Mouse (Mus musculus): ENCODE measurements around the gene Pamr1.

Gene Pamr1

DNA sequence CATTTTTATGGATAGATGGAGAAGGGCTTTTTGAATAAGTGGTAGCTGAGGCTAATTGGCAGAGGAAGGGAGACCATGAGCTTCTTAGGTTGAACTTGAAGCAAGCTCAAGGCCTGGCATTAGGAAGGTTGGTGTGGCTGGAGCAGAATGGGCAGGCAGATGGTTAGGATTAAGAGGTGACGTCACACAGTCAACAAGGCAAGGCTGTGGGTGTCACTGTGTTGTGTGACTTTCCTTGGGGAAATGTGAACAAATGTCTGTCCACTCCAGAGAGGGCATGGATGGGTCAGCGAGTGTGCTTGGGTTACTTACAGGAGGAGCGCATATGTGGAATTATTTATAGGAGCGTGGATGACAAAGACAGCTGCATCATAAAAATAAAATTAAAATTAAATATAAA lies 50.7 kb downstream of the Pamr1 start:
- no peak for DNase-seq

DNA sequence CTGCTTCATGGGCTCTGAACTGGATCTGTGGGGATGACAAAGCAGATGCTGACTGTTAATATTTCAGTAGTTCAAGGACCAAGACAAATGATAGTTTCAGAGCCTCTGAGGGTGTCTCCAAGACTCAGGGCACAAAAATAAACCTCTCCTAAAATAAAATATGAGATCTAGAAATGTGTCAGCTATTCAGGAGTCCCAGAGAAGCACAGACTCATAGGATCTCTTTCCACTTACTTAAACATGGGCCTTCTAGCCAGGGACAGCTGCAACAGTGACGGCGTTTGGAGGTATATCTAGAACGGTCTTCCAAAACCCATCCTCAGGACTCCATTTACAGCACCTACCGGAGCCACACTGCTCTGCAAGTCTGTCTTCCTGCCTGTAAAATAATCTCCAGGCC lies 60.7 kb downstream of the Pamr1 start:
- DNase-seq: no peak

DNA sequence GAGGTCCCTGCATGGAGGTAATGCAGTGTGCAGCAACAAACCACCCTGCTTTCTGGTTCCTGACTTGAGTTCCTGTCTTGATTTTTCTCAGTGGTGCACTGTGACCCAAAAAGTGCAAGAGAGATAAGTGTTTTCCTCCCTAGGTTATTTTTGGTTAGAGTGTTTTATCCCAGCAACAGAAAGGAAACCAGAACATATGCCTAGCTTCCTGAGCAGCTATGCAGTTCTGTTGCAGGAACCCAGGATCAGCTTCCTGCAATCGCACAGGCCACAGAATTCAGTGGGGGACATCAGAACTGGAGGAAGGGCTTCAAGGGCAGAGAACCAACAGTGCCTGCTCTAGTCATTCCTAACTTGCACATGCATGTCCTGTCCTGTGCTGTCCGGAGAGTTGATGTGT lies 66.8 kb downstream of the Pamr1 start:
- DNase-seq: no peak

DNA sequence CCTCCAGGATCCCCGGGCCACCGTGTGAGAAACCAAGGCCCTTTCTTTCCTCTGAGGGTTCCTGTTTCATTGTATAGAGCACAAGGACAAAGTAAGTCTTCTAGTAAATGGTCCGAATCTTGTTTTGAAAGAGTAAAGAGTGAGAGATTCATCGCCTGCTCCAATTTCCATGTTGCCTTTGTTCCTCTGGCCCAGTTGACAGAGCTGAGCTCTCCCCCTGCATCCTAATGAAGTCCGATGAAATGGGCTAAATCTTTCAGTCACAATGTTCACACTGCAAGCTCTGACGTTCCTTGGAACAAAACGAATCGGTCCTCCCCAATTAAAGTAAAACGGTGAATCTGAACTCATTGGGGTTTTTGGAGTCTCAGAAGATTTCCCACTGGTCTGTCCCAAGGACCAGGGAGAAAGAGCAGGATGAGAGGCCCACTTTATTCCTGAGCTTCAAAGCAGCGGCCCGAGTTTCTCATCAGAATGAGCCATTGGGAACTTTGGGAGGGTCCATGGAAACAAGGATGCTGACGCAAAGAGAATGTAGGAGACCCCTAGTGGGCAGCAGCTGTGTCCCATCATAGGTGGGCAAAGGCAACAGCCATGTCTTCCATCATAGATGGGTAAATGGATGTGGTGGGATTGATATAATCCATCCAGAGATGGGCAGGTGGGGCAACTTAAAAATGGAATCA lies 71.1 kb downstream of the Pamr1 start:
- no peak for DNase-seq

DNA sequence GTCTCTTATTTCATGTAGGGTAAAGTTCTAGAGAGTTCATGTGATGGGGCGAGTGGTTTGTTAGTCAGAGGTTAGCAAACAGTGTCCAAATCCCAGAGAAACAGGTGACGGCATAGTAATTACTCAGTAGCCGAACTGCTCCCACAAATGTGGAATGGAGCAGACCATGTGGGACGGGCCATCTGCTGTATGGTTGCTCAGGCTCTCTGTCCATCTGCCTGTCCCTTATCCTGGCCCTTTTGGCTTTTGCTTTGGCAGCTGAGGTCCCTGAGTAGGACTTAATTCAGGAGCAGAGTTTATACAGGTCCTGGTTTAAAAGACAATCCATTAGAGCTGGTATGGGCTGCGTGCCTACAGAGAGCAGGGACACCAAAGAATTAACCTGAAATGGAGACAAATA lies 72.4 kb downstream of the Pamr1 start:
- DNase-seq: no peak

DNA sequence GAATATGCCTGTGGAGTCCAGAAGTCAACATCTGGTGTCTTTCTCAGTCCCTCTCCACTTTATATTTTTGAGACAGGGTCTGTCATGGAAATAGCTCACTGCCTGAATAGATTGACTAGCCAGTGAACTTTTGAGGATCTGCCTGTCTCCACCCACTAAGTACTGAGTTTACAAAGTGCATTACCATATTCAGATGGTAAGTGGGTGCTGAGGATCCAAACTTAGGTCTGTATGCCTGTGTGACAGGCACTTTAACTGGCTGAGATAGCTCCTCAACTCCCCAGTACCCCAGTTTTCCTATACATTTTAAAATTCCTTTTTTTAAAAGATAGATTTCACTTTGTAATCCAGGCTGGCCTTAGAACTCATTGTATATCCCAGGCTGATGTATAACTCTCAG lies 73.1 kb downstream of the Pamr1 start:
- no peak for DNase-seq

DNA sequence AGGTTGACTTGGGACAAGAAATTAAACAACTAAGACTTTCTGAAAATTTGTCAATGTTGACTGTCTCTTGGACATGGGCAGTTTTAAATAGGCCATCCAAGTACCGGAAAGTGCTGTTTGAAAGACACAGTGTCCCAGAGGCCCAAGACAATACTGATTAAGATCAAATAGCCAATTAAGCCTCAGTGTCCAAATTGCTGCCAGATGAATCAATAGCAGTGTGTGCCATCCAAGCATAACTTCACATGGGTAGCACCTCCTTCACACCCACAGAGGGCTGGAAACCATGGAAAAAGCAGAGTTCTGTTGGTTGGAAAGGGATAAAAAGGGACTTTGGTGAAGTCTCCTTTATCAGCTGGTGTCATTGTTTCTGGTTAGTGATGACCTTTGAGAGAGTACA lies 74.7 kb downstream of the Pamr1 start:
- no peak for DNase-seq

DNA sequence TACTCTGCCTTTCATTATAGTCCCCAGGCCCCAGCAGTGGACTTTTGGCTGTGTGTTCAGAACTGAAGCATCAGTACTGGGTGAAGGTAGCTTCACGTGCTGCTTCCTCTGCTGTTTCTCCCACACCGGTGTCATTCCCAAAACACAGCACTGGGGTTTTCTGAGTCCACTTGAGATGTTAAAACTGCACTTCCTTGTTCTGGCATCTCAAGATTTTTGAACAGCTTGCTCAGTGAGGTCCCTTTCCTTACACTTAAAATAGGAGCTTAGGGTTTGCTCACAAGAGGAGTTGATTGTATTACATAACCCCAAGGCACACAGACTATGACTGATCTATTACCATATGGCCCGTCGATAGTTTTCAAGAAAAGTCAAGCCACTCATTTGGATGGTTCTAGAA lies 82.5 kb downstream of the Pamr1 start:
- no peak for DNase-seq

DNA sequence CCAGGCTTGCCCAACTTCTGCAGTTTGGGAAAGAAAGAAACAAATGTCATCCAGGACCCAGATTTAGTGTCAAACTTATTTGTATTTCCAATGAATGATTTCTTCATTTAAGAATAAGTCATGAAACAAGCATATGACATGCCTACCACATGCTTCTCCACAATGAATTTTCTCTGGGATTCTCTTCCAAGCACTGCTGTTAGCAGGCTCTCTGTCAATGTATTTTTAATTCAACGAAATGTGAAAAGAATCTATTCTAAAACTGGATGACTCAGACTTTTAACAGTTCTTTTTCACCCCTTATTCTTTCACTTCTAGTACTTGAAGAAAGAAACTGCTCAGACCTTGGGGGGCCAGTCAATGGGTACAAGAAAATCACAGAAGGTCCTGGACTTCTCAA lies 84.2 kb downstream of the Pamr1 start:
- no peak for DNase-seq

DNA sequence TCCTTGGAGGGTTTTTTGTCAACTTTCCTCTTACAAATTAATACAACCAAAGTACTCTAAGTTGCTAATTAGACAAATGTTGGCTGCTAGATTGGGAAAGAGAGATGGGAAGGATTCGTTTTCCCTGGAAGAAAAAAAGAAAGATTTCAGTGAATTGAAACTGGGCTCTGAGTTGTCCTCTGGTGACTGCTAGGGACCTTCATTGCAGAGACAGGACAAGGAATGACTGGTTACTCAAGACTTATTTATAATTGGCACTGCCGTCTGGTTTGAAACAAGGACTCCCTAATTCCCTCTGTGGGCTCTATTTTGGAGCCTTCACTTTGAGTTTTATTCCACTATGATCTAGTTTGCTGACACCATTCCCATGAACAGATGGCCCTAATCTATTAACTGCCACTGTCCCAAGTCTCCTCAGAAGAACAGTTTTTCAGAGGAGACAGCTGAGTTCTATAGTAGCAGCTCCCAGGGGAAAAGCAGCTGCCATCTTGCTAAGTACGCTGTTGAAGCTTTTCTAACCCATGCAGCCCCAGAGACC lies 85.8 kb downstream of the Pamr1 start:
- no peak for DNase-seq

DNA sequence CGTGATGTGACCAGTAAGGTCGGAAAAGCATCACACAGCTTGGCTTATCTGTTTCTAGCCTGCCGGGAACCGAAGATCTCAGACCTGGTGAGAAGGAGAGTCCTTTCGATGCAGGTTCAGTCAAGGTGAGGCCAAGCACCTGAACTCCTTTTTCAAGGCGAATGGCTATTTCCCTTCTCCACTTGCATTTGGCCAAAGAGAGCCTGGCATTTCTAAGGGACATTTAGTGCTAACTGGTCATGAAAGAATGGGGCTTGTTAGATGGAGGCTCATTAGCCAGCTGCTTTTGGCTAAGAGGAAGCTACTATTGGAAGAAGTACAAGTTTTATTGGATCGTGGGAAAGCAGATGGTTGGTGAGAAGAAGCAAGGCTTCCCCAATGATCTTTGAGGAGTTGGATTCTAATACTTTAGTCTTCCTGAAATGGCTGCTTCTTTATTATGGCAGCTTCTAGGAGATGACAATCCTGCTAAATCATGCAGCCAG lies 86.3 kb downstream of the Pamr1 start:
- DNase-seq: no peak

DNA sequence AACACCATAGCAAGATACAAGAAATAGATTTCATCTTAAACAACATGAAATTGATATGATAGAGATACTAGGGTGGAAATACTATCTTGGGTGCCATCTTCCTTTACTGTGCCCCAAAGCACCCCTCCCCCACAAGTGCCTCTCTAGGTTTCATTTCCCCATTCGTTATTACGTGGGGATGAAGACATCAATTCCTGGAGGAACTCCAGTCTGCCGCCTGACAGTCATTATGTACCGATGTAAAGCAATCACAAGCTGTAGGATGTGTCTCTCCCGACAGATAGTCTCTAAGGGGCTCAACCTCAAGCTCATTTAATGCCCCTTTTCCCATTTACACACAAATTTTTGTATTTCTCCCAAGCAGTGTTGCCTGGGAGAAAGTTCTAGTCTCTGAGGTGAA lies 88.3 kb downstream of the Pamr1 start:
- no peak for DNase-seq

DNA sequence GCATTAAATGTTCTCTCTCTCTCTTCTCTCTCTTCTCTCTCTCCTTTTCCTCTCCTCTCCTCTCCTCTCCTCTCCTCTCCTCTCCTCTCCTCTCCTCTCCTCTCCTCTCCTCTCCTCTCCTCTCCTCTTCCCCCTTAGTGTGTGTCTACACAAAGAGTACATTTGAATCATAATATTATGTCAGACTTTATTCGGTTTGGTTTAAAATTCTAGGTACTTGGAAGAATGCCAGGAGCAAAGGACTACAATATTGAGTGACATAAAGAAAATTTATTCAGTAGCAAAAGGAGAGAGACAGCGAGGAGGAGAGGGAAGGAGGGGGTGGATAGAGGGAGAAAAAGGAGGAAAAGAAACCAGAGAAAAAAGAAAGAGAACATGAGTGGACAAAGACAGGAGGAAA lies 88.9 kb downstream of the Pamr1 start:
- DNase-seq: no peak

DNA sequence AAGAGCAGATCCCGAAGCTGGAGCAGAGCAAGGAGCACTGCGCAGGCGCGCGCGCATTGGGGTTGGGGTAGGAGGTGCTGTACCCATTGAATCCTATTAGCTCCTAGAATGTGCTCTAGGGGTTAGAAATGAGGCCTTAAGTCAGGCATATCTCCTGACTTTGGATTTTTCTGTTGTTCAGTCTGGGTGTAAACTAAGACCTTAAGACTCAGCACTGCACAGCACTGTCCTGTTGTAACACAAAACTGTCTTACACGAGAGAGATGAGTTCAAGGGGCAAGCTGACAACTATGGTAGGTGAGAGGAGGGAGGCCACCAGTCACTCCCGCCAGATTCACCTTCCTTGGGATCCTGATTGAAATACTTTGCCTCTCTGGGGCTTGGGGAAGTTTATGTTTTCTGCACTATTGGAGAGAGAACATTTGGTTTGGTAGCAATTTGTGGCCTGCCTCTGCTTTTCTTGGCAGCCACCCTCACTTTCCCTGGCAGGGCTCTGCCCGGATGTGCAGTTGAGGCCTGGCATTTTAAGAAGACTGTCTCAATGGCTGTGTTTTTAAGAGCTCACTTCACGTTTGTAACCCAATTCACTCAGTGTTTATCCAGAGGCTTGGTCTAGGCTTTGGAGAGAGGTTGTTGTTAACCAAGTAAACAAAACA lies 99.2 kb downstream of the Pamr1 start:
- DNase-seq: no peak

DNA sequence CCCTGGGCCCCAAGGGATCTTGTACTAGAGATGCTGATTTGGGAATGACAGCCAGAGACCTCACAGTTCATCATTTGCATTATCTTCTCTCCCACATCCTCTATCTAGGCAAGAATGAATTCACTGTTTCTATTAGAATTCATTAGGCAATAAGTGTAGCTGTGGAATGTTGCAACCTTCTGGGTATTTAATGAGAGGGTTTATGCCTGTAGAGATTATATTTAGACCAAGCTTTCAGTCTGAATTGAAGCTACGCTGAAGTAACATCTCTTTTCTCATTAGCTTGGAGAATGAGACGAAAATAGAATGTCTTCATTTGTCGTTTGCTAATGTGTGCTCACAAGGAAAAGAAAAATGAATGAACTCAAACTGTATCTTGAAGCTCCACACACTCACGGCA lies 100.5 kb downstream of the Pamr1 start:
- no peak for DNase-seq

DNA sequence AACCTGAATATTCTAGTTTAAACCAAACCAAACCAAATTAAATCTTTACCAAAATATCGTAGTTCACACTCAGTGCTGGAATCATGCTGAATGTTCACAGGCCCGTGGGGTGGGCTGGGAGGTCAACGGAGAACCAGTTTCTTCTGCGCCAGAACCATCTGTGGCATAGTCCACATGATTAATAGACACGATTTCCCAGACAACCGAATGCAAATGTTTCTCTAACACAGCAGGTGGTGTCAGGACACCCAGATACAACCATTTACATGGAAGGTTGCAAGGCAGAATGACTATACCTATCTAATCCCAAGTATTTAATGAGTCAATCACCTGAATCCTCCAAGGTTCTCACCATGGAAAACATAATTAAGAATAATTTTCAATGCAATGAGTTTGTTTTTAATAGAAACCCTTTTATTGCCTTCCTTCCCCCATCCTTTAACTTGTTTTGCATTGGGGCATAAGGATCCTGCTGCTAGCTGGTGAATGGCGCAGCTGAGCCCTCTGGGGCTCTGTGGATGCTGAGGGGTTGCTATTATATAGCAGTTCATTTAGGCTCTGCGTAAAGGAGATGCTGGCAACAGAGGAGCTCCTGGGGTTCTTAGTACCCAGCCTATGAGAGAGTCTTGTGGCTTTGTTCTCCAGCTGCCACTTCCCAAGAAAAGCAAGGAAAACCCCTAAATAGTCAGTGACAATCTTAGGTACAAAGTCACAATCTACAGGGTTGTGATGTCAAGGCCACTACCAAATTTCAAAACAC lies 106.3 kb downstream of the Pamr1 start:
- no peak for DNase-seq

DNA sequence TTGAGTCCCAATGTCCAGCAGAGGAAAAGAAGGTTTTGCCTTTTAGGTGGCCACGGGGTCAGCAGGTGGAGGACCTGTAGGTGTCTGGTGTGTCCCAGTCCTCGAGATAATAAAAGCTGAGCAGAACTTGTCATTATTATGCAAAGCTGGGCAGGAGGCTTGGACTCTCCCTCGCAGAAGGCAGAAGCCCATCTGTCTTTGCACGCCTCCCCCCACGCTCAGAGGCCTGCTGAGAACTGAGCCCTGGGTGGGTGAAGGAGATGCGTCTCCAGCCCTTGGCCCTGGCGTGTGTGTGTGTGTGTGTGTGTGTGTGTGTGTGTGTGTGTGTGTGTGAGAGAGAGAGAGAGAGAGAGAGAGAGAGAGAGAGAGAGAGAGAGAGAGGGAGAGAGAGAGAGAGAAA lies 107.9 kb downstream of the Pamr1 start:
- DNase-seq: no peak

DNA sequence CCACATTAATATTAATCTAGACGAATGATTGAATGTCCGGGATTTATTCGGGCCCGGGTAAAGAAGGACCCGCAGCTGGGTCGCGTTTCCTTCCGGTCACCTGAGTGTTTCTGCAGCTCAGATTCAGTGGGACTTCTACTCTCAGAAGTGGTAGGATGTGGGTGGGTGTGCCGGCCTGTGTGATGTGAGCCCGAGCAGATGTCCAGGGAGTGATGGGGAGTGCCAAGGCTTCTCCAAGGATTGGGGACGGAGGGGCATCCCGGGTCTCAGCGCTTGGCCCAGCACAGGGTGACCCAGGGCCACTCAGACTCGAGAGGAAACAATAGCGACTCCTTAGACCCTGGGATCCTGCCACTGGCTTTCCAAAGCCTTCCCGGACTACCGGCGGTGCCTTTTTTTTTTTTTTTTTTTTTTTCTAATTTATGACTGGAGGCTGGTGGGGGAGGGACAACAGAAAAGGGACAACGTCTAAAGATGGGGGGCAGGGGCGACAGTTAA lies 108.4 kb downstream of the Pamr1 start, which contains the start of gene Slc1a2:
Gene Slc1a2 (plus strand): TSS at position 497 of the 498 bp plus-strand sequence.
- no peak for DNase-seq

DNA sequence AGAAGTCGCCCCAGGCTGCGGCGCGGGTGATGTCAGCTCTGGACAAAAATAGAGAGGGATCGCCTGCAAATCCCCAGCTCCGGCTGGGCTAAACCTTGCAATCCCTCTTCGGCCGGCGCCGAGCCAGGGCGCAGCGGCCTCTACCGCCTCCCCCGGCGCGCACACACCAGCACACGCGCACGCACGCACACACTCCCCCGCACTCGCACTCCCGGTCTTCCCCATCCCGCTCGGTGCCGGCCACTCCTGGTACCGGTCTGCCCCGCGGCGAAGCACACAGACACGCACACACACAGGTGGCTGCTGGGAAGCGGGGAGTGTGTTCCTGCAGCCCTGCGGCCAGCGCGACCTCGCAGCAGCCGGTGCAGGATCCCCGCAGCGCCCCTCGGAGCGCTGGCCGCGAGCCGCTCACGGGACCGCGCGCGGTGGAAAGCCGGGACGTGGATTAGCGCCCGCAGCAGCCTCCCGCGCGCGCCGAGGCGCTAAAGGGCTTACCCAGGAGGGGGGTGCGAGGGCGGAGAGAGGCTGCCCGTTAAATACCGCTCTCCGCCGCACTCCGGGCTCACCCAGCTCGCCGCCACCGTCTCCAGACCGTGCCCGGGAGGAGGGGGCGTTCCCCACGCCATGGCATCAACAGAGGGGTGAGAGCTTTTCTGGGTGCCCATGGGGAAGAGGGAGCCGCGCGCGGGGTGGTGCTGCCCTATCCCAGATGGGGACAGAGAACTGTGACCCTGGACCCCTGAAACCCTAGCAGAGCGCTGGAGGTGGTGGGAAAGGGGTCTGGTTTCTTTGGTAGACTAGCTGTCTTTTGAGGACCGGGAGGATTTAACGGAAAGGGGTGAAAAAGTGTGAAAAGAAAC lies 109.1 kb downstream of the Pamr1 start:
- DNase-seq: no peak

DNA sequence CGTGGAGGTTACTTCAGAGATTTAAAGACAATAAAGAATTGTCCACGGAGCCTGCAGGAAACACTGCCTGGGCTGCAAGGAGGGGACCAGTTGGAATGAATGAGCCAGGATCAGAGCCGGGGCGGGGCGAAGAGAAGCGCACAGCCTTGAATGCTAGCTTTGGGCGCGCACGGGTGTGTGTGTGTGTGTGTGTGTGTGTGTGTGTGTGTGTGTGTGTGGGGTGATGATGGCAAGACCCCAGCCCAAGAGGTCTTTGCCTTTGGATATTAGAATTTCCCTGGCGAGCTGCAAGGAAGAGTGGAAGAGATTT lies 109.7 kb downstream of the Pamr1 start:
- DNase-seq: no peak

DNA sequence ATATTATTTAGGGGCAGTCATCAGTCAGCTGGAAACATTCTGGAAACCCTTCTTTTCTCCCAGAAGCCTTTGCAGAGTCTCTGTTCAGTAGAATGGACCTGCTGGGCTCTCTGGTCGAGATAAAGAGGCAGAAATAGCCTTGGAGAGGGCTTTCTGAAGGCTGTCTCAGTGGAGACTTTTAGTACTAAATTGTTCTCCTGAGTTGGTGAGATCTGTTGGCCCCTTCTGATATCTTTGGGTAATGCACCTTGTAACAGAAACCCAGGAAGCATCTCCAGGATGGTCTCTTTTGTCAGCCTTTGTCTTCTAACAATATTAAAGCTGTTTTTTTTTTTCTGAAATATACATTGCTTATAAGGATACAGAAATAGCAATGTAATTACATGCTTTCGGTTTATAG lies 111.2 kb downstream of the Pamr1 start:
- DNase-seq: no peak

DNA sequence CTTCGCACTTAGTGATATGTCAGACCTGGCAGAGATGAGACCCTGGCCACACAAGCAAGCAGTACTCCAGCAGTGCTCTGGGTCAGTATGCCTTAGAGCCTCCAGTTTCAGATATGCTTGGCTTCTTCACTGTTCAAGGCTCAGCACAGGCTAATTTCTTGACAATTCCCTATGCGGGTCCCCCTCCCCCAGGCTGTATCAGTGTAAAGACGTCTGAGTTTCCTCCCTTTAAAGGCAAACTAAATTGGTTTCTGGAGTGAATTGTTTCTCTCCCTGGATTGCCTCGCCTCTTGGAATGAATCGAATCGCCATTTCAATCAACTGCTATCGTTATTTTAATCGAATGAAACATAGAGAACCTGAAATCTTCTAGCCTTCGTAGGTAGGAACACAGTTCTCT lies 113.1 kb downstream of the Pamr1 start:
- no peak for DNase-seq

DNA sequence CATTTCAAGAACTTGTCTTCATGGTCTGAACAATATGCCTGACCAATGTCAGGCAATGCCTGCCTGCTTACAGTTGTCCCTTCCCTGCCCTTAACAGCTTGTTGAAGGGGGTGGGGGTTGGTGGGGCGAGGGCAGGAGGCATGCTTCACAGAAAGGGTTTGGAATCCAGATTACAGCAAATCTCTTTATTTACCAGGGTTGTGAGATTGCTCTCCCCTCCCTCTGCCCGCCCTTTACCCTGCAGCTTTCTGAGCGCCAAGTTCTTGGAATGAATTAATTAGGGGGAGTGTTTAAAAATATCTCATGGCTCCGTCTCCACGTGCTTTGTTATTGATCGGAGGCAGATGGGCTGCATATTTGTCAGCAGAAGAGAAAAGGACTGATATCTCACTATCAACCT lies 113.5 kb downstream of the Pamr1 start:
- DNase-seq: no peak
